Mouse (Mus musculus) kidney, adult 8-10 months (tissue): ENCODE data around the gene Gm4064.
"Not testable (repeated sequence)": the region's sequence is repeated elsewhere in the genome, so short reads cannot be mapped to it uniquely, and the experiment has no call there.

Source experiments
- DNase-seq, 2 experiments: peaks; one replicate each; pipeline ENCODE4 v3.0.0; 2022

Gene Gm4064

GRCm38 (mm10) chrY:2796105-2796504, at the start of gene Gm4064:
Gene Gm4064, minus strand, starts transcription at chrY:2796205.
- not testable (repeated sequence) for DNase-seq

GRCm38 (mm10) chrY:2830380-2830779, 34.4 kb upstream of the Gm4064 start, which contains the start of the genes Rbmy and Gm10256:
Gene Rbmy, plus strand, starts transcription at chrY:2830680.
Gene Gm10256, plus strand, starts transcription at chrY:2830699.
- not testable (repeated sequence) for DNase-seq
